Mouse (Mus musculus): ENCODE results near the gene Spata5. TPM values are rescaled to one million over a fixed set of nuclear protein-coding genes. Genes with fewer than 3 reads are reported as not detected.

The Spata5 gene
- polyA plus RNA-seq, 1 experiment from 2014 or later, result 13.1 TPM

DNA sequence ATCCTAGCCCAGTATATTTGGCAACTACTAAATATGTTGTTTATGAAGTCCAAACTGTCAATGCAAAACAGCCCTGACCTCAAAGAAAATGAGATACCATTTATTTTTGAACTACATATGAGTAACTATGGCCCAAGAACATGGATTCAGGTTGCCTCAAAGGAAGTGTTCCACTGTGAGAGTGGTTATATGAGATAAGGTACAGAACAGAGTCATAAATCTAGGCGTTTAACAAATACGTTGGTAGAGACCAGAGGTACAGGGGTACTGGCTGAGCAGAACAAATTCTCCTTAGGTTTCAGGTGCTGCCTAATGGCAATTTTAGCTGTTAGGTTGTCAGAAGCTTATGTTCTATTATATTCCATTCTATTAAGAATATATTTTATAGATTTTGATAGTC, 67.9 kb downstream of the Spata5 start:
- H3K4me2 ChIP-seq (replicated peaks; ENCODE audit: low read depth, low read length), result no peak overlapping the region
- no peak overlapping the region for H3K9ac ChIP-seq (replicated peaks; ENCODE audit: low read depth)
- DNase-seq (ENCODE audit: low spot score) (no peak), ATAC-seq (no peak)
- H3K27me3 ChIP-seq (replicated peaks; ENCODE audit: insufficient read depth, low read length), result no peaks in the 10 kb centered on the region
- H3K4me3 ChIP-seq (ENCODE audit: low read depth, low read length), result no peak overlapping the region
- TF ChIP-seq EP300 (IDR thresholded peaks at IDR 0.05) (no peak), CTCF (IDR thresholded peaks at IDR 0.05) (no peak)
- H3K9me3 ChIP-seq (ENCODE audit: low read length), result no peaks in the 10 kb centered on the region
- no peak overlapping the region for H3K27ac ChIP-seq (ENCODE audit: low read length)
- 85% methylated on average over 2 of the region's 2 CpGs for WGBS
- no peaks in the 10 kb centered on the region for H3K4me1 ChIP-seq (ENCODE audit: insufficient read depth, low read depth, low read length)
- no peaks in the 10 kb centered on the region for H3K36me3 ChIP-seq (ENCODE audit: insufficient read depth, low read length)

DNA sequence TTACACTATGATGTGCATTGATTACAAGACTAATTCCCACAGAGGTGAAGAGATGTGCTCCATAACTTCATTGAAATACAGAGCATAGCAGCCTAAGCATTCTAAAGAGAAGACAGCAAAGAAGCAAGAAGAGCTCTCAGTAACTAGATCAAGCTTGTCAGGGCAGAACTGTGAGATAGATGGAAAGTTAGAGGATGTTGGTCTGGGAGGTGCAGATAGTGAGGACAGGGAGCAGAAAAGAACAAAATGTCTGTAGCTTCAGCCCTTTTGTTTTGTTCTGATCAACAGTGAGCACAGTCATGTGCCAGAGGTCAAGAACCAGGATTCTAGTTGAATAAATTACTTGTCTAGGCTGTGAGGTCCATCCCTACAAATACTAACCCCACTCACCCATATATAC, 68.5 kb downstream of the Spata5 start:
- Histone ChIP-seq H3K27me3 (replicated peaks; ENCODE audit: insufficient read depth, low read length) (no peaks in the 10 kb centered on the region), H3K9ac (replicated peaks; ENCODE audit: low read depth) (no peak overlapping the region), H3K4me3 (ENCODE audit: low read depth, low read length) (no peak overlapping the region), H3K4me2 (replicated peaks; ENCODE audit: low read depth, low read length) (no peak overlapping the region), H3K4me1 (ENCODE audit: insufficient read depth, low read depth, low read length) (no peaks in the 10 kb centered on the region), H3K9me3 (ENCODE audit: low read length) (no peaks in the 10 kb centered on the region), H3K36me3 (ENCODE audit: insufficient read depth, low read length) (no peaks in the 10 kb centered on the region), H3K27ac (ENCODE audit: low read length) (no peak overlapping the region)
- DNase-seq (ENCODE audit: low spot score) (no peak), ATAC-seq (no peak)
- no peak for TF ChIP-seq EP300 (IDR thresholded peaks at IDR 0.05)
- TF ChIP-seq CTCF (IDR thresholded peaks at IDR 0.05), result no peak

DNA sequence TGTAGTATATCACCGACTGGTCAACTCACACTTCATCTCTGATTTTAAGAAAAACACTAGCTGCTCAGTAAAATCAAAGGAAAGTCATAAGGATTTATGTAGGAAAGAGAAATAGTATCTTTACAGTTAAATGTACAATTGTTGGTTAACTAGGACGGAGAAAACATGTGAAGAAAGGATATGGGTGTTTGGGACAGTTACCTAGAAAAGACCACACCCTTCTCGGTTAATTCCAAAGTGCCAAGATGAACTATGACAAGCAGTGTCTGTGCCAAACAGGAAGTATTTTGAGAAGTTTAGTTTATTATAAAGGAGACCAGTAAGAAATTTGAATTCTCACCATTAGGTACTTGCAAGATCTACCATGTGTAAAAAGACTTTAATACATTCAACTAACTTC, 70.3 kb downstream of the Spata5 start:
- DNase-seq (ENCODE audit: low spot score) (no peak), ATAC-seq (no peak)
- Histone ChIP-seq H3K4me1 (ENCODE audit: insufficient read depth, low read depth, low read length) (no peaks in the 10 kb centered on the region), H3K9me3 (ENCODE audit: low read length) (no peaks in the 10 kb centered on the region), H3K36me3 (ENCODE audit: insufficient read depth, low read length) (no peaks in the 10 kb centered on the region), H3K9ac (replicated peaks; ENCODE audit: low read depth) (no peak overlapping the region), H3K4me3 (ENCODE audit: low read depth, low read length) (no peak overlapping the region), H3K27ac (ENCODE audit: low read length) (no peak overlapping the region), H3K4me2 (replicated peaks; ENCODE audit: low read depth, low read length) (no peak overlapping the region), H3K27me3 (replicated peaks; ENCODE audit: insufficient read depth, low read length) (no peaks in the 10 kb centered on the region)
- 66% methylated on average over 3 of the region's 3 CpGs for WGBS
- no peak for TF ChIP-seq EP300 (IDR thresholded peaks at IDR 0.05)
- TF ChIP-seq CTCF (IDR thresholded peaks at IDR 0.05), result no peak

DNA sequence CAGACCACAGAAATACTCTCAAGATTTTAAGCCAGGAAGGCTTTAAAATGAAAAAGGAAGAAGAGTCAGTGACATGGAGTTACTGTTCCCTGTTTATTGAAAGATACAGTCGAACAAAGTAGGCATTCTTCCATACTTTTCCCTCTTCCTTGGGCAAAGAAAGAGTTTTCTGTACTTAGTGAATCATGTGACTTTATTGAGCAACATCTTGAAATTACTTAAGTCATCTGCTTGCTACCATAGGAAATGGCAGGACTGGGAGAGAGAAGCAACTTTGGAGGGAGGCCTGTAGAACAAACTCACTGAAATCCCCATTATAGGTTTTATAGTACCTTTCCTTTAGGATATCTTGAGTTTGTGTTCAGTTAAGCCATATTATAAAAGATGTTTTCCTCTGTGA, 81.2 kb downstream of the Spata5 start:
- Histone ChIP-seq H3K9ac (replicated peaks; ENCODE audit: low read depth) (no peak overlapping the region), H3K27ac (ENCODE audit: low read length) (no peak overlapping the region), H3K4me3 (ENCODE audit: low read depth, low read length) (no peak overlapping the region), H3K27me3 (replicated peaks; ENCODE audit: insufficient read depth, low read length) (no peaks in the 10 kb centered on the region), H3K4me2 (replicated peaks; ENCODE audit: low read depth, low read length) (no peak overlapping the region), H3K36me3 (ENCODE audit: insufficient read depth, low read length) (no peaks in the 10 kb centered on the region), H3K9me3 (ENCODE audit: low read length) (no peaks in the 10 kb centered on the region), H3K4me1 (ENCODE audit: insufficient read depth, low read depth, low read length) (no peaks in the 10 kb centered on the region; the same call in 1 of the 2 replicates)
- TF ChIP-seq EP300 (IDR thresholded peaks at IDR 0.05), result no peak
- no peak for TF ChIP-seq CTCF (IDR thresholded peaks at IDR 0.05)
- WGBS, result 44% methylated on average over 1 of the region's 1 CpGs
- DNase-seq (ENCODE audit: low spot score), result peak; percentile 50
- no peak for ATAC-seq

DNA sequence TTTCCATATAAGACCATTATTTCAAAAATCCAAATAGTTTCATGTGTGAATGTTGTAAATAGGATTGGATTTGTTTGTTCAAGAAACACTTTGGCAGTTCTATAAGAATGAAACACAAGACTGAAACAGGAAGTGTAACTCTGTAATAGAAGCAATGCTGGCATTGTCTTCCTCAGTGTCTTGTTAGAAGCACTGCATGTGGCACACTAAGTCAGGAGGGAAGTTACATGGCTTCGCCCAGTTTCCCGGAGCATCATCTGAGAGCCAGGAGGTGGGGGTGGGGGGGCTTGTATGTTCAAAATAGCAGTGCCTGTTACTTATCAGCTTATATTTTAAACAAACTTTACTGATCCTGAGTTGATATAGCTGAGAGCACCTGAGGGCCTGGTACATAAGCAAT, 82.9 kb downstream of the Spata5 start:
- Histone ChIP-seq H3K9me3 (ENCODE audit: low read length) (no peaks in the 10 kb centered on the region), H3K9ac (replicated peaks; ENCODE audit: low read depth) (no peak overlapping the region), H3K36me3 (ENCODE audit: insufficient read depth, low read length) (no peaks in the 10 kb centered on the region), H3K27ac (ENCODE audit: low read length) (no peak overlapping the region), H3K4me2 (replicated peaks; ENCODE audit: low read depth, low read length) (no peak overlapping the region), H3K4me1 (ENCODE audit: insufficient read depth, low read depth, low read length) (no peaks in the 10 kb centered on the region; the same call in 1 of the 2 replicates), H3K27me3 (replicated peaks; ENCODE audit: insufficient read depth, low read length) (no peaks in the 10 kb centered on the region), H3K4me3 (ENCODE audit: low read depth, low read length) (no peak overlapping the region)
- ATAC-seq (no peak), DNase-seq (ENCODE audit: low spot score) (no peak)
- TF ChIP-seq EP300 (IDR thresholded peaks at IDR 0.05) (no peak), CTCF (IDR thresholded peaks at IDR 0.05) (no peak)
- WGBS, result 24% methylated on average over 2 of the region's 2 CpGs

DNA sequence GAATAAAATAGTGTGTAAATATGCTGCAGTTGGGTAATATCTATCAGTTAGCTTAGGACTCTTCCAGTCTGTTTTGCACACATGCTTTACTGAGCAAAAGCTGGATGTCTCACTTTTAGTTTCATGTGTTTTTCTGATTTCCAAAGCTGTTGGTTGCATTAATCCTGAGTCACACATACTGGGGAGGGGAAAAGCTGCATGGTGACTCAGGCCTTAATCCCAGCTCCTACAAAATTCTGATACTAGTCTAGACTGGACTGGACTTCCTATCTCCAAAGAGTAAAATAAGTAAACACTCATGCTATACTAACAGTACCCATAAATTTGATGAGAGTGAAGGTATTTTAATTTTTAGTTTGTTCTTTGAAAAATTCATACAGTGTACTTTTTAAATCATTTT, 84.2 kb downstream of the Spata5 start:
- Histone ChIP-seq H3K9ac (replicated peaks; ENCODE audit: low read depth) (no peak overlapping the region), H3K4me2 (replicated peaks; ENCODE audit: low read depth, low read length) (no peak overlapping the region), H3K27me3 (replicated peaks; ENCODE audit: insufficient read depth, low read length) (no peaks in the 10 kb centered on the region), H3K4me1 (ENCODE audit: insufficient read depth, low read depth, low read length) (no peaks in the 10 kb centered on the region; the same call in 1 of the 2 replicates), H3K9me3 (ENCODE audit: low read length) (no peaks in the 10 kb centered on the region), H3K4me3 (ENCODE audit: low read depth, low read length) (no peak overlapping the region), H3K36me3 (ENCODE audit: insufficient read depth, low read length) (no peaks in the 10 kb centered on the region), H3K27ac (ENCODE audit: low read length) (no peak overlapping the region)
- TF ChIP-seq CTCF (IDR thresholded peaks at IDR 0.05), result no peak
- no peak for TF ChIP-seq EP300 (IDR thresholded peaks at IDR 0.05)
- DNase-seq (ENCODE audit: low spot score), result peak; percentile 18
- ATAC-seq, result no peak

Measured in lung, postnatal 0 days (tissue).